Comparison of ENCODE assay signal across 27 mouse cellular contexts in the genomic region with DNA sequence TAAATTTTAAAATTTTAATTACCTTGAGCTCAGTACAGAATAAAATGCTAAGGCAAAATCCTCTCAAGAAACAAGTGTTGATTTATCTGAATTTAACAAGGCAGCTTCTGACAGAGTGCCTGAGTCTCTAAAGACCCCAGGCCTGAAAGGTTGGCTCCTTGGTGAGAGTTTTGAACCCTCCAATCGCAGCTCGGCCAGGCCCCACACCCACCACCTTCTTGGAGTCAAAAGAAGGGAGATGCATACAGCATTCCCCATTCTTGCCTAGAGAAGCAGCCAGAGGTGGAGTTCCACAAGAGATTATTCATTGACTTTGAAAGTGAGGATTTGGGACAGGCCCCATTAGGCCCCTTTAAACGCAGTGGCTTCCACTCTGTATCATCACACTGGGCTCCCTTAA.
"Had no signal": no experiment of that assay in that cellular context is flagged by ENCODE, and none has a peak within 500 bp of the region (broad histone marks: within the 10 kb centered on the region; RNA-seq: fewer than 3 reads in every experiment).

No protein-coding gene starts in this region.

- H3K27me3 ChIP-seq: heart, embryonic 13.5 days; heart, embryonic 15.5 days; hindbrain, embryonic 12.5 days; intestine, embryonic 15.5 days; liver, embryonic 13.5 days; liver, embryonic 15.5 days had no signal

- H3K9me3 ChIP-seq: heart, embryonic 13.5 days; heart, embryonic 15.5 days; hindbrain, embryonic 10.5 days; hindbrain, embryonic 12.5 days; intestine, embryonic 15.5 days; limb, embryonic 10.5 days; limb, embryonic 12.5 days; liver, embryonic 13.5 days; liver, embryonic 15.5 days had no signal

- H3K4me1 ChIP-seq: heart, embryonic 13.5 days; heart, embryonic 15.5 days; hindbrain, embryonic 10.5 days; hindbrain, embryonic 12.5 days; intestine, embryonic 15.5 days; limb, embryonic 10.5 days; limb, embryonic 12.5 days; liver, embryonic 13.5 days; liver, embryonic 15.5 days had no signal

- ATAC-seq: hindbrain, embryonic 16.5 days; inflammation-experienced regulatory T-cells, adult 6 months; intestine, embryonic 15.5 days; intestine, postnatal 0 days had no signal

- H3K27ac ChIP-seq: heart, adult 2 months; heart, embryonic 13.5 days; heart, embryonic 15.5 days; hindbrain, embryonic 10.5 days; hindbrain, embryonic 12.5 days; hindbrain, embryonic 14.5 days; intestine, embryonic 15.5 days; layer of hippocampus, adult 2 months; left cerebral cortex, adult 2 months; limb, embryonic 10.5 days; limb, embryonic 12.5 days; liver, embryonic 13.5 days; liver, embryonic 15.5 days had no signal

- H3K4me2 ChIP-seq: heart, embryonic 11.5 days; heart, embryonic 13.5 days; heart, embryonic 15.5 days; hindbrain, embryonic 12.5 days; hindbrain, embryonic 14.5 days; intestine, embryonic 15.5 days; limb, embryonic 12.5 days; liver, embryonic 11.5 days; liver, embryonic 13.5 days; liver, embryonic 15.5 days had no signal

- H3K9ac ChIP-seq: heart, embryonic 13.5 days; heart, embryonic 15.5 days; hindbrain, embryonic 12.5 days; hindbrain, embryonic 14.5 days; intestine, embryonic 15.5 days; limb, embryonic 12.5 days; liver, embryonic 13.5 days; liver, embryonic 15.5 days had no signal

- H3K4me3 ChIP-seq: heart, adult 2 months; heart, embryonic 13.5 days; heart, embryonic 15.5 days; hindbrain, embryonic 10.5 days; hindbrain, embryonic 12.5 days; intestine, embryonic 15.5 days; layer of hippocampus, adult 2 months; left cerebral cortex, adult 2 months; limb, embryonic 10.5 days; limb, embryonic 12.5 days; liver, embryonic 13.5 days; liver, embryonic 15.5 days had no signal

- DNase-seq: gastrocnemius, postnatal 10 days; gastrocnemius, postnatal 25 days; heart, adult 2 months; heart, postnatal 4 days; kidney, adult 18-20 months; kidney, adult 8-10 months; kidney, postnatal 10 days; kidney, postnatal 25 days; kidney, postnatal 4 days; liver; liver, embryonic 13.5 days had no signal

- H3K36me3 ChIP-seq: heart, embryonic 13.5 days; heart, embryonic 15.5 days; hindbrain, embryonic 10.5 days; hindbrain, embryonic 12.5 days; intestine, embryonic 15.5 days; limb, embryonic 10.5 days; limb, embryonic 12.5 days; liver, embryonic 13.5 days; liver, embryonic 15.5 days had no signal
